Mouse (Mus musculus) testis, postnatal 14 days (tissue): ENCODE results near the gene Plscr3.
A peak's percentile ranks its signal among the peaks of the same experiment; 100 is the strongest.

Experiments
- DNase-seq: peaks from one replicate; pipeline ENCODE4 v3.0.0; 2021; ENCODE audit warnings: low spot score

The Plscr3 gene

DNA sequence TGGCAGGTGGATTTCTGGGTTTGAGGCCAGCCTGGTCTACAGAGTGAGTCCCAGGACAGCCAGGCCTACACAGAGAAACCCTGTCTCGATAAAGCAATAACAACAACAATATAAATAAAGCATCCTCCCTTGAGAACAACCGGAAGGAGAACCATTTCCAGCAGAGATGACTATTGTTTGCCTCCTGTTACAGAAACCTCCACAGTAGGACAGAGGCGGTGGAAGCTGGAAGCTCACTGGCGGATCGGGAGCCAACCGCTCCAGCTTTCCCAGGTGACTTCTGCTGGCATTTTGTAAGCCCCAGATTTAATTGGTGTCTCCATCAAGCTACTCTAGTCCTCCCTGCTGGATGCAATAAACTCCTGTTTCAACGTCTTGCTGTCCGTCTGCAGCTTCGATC, 19.4 kb downstream of the Plscr3 start:
- no peak for DNase-seq

DNA sequence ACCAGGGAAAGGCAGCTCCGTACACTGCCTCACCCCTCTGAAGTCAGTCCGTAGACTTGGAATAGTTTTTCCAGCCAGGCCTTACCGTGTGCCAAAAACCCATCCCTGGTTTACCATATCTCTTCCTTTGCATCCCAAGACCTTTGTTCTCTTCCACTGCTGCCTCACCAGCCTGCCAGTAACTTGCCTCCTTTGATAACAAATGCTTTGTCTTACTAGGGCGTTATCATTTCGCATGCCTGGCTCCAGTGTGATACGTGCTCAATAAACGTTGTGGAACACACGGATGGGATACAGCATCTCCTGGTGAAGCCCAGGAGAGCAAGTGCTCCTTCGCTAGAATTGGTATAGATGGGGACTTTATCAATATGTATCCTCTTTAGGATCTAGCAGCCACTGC, 21.2 kb downstream of the Plscr3 start:
- no peak for DNase-seq

DNA sequence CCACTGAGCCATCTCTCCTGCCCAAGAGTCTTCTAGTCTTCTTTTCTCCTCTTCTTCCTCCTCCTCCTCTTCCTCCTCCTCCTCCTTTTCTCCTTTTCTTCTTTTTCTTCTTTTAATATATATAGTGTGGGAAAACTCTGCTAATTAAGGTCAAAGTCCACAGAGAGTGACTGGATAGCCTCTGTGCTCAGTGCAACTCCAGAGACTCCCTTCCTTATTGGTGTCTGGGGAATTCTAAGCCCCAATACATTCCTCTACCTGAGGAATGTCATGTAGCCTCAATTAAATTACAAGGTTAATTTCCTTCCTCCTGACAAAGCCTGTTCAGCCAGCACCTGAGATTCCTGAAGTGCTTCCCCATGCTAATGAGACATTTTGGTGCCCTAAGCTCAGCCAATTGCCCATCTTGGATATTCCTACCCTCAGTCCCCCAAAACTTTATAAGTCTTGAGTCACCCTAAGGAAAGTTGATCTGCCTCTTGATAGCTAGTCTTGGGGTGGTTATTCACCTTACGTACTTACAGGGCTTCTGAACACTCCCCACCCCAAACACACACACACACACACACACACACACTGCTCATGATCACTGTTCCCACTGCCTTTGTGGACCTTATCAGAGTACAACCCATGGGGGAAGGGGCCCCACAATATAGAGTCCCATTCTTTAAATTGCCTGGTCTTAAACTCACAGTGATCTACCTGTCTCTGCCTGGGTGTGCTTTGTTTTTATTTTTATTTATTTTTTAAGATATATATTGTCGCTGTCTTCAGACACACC, 24.3 kb downstream of the Plscr3 start:
- DNase-seq, result no peak

DNA sequence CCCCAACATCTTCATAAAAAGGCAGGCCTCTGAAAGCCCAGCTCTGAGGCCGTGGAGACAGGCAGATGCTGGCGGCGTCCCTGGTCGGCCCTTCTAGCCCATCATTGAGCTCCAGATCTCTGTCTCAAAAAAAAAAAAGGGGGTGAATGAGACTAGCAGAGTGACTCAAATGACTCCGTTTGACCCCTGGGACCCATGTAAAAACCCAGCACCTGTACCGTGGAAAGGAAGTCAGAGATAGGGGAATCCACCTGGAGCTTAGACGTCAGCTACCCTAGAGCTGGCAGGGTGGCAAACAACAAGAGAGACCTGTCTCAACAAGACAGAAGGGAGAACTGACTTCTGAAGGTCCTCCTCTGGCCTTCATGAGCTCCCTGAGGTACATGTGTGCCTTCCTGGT, 25.6 kb downstream of the Plscr3 start:
- DNase-seq, result no peak

DNA sequence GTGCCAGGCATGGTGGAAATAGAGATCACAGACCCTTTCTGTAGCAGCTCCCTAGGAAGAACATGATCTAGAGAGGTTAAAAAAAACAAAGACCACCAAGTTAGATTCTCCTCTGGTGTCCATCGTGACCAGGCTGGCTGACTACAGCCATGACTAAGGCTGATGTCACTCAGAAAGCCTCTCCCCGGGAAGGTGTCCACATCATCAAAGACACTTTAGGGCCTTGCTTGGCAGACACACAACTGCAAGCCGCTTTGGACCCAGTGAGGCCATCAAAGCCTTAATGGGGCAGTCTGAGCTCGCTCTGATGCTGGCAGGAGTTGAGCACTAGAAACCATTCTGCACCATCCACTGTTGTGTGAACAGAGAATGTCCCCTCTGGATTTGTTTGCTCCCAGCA, 26.3 kb downstream of the Plscr3 start:
- no peak for DNase-seq

DNA sequence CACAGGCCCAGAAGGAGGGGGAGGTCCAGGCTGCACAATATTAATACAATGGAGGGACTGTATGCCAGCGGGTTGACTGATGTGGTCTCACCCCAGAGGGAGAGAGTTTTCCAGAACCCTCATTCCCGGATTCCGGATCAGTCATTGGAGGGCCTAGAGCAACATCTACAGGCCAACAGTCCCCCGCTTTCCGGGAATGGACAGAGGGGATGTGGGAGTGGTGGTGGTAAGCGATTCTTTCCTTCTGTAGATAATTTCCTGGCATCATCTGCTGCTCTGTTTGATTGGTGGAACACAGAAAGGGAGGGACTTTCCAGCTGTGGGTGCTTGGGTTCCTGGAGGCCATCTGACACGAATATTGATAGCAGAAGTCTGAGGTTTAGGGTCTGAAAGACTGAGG, 30.0 kb downstream of the Plscr3 start:
- no peak for DNase-seq

DNA sequence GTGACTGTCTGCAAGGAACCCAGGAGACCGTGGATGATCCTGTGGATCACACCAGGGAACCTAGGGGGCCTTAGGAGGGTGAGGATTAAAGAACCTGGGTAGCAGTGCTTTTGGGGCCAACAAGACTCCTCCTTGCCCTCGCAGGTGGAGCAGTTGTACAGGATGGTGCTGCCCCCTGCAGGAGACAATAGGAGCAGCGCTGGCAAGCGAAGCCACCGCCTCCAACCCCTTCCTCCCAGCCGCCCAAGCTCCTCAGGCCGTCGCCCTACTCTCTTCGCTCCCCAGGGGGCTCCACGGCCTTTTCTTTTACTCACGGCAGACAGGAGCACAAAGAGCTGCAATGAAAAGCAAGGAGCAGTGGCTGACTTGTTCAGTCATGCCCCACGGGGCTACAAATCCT, 30.7 kb downstream of the Plscr3 start:
- peak; percentile 87 for DNase-seq

DNA sequence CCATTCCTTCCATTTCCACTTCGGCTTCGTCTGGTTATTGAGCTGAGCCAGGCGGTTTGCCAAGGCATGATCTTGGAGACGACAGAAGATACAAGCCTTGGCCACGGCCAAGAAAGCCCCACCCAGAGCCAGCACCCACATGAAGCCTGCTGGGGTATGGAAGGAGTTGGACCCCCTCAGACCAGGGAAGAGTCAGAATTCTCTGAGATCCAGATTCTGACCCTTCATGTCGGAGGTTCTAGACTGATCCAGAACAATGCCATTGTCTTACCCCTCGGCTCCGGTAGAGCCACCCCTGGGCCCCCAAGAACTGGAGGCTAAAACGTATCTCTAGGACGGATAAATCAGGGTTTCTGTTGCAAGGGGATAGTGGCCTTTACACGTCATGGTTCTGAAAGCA, 31.7 kb downstream of the Plscr3 start, which contains the start of gene Tmem95:
TSS of gene Tmem95 (minus strand) at position 141 of the 400 bp plus-strand sequence.
- no peak for DNase-seq

DNA sequence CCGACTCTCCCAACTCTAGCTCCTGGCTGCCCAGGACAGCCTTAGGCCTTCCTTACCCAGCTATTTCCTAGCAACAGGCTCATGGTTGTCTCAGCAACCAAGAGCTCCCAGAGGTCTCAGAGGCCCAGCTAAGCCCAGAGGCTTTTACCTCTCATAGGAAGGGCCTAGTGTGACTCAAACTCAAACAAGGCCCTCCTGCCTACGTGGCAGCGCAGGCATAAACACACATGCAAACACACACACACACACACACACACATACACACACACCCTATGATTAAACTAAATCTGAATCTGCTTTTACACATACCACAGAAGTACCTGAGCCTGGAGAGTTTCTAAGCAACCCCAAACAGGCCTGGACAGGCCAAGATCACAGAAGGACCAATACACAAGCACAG, 32.2 kb downstream of the Plscr3 start:
- no peak for DNase-seq

DNA sequence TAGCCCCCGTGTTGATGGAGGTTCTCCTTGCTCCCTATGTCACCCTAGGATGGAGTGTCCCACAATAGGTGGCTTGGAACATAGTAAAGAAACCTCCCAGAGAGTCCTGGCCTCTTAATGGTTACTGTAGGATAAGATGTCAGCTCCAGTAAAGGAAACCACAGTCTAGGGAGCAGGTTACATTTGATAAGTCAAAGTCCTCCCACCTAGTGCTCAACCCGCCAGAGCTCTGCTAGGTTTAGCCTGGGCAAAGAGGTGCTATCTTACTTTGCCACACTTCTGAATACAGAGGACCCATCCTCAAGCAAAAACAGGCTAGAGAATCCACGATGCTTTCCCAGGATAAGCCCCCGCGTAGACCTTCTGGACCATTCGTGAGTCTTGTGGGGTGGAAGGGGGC, 32.8 kb downstream of the Plscr3 start:
- DNase-seq, result no peak

DNA sequence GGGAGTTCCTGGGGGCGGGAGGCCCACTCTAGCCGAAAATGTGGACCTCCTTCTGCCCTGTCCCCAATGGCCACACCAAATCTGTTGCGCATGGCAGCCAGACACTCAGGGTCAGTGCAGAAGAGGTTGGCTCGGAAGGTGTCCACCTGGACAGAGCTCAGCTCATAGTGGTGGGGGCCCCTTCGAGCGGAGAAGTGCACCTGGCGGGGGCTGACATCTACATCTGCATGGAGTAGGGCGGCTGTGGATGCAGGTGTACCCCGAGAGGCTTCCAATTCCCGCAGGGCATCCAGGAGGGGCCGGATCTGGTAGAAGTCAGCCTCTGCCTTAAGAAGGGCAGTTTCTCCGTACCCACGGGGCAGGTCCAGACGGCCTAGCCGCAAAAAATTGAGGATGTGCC, 33.5 kb downstream of the Plscr3 start:
- no peak for DNase-seq

DNA sequence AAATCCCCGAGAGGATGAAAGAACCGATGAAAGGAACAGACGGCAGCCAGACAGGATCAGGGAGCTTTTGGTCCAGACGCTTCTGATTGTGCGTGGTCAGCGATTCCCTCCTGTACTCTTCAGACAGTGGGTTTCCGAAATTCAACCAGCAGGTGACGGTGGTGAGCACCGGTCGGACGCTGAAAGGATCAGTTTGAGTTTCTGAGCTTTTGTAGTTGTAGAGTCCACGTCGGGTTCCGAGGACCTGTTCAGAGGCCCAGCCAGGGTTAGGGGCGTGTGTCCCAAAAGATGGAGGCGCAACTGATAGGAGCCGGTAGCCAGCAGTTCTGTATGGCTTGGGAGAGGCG, 34.3 kb downstream of the Plscr3 start:
- no peak for DNase-seq

DNA sequence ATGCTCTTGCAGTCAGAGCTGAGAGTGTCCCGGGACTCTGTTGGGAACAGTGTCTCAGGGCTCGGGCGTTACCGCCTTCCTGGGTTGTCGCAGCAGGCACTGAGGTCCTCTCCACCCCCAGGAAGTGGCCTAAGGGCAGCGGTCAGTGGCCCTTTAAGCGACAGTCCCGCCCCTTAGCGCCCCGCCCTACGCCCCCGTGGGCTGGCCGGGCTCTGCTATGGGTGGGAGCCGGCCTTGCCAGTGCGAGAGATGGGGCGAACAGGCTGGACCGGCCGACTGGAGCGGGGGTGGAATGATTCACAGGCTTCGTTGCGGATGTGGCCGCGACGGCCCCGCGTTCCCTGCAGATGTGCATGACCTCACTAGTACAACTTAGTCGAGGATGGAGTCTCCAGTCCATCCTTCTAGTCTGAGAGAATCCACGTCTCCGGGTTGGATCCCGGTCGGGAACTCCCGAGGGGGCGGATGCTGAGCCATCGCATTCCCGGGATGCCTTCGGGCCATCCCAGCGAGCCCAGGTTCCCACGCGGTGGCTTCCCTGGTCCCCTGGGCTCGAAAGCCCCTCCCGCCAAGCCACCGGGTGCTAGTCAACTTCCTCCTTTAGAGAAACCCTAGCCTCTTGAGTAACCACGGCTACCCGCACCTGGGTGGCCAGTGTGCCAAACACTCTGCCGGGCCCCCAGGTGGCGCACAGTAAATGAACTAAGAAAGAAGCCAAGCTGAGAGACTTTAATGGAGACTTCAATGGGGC, 34.9 kb downstream of the Plscr3 start, which contains the start of gene Kctd11:
TSS of gene Kctd11 (minus strand) at position 554 of the 751 bp plus-strand sequence.
- peak; percentile 82 for DNase-seq

DNA sequence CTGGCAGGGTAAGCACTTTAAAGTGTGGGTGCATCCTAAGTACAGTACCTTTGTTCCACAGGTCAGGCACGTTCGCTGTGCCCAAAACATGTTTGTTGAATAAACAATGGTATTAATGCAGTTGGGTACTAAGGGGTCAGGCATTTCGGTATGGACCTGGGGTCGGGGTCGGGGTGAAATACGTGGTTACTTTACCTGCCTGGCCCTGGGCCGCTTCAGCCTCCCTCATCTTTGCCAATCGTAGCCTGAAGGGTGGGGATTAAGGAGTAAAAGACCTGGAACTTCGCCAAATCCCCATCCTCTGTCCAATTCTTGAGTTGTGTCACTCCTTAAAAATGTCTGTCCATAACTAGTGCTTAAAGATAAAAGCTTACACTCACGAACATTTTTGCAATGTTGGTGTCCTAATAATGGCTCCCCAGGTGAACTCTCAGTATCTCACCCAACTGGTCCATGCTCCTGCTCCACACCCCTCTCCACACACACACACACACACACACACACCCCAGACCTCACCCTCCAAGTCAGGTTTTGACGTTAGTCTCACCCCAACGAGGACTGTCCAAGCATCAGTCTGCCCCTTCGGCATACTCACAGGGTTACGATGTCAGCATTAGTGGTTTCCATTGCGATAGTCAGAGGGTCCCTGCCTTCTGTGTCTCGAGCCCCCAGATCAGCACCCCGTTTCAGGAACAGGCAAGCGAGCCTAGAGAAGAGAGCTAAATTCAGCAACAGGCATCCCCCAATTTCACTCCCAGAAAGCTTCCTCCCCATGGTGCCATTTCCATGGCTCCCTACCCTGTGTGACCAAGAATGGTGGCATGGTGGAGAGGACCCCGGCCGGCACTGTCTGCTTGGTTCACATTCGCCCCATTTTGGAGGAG, 35.9 kb downstream of the Plscr3 start:
- DNase-seq, result no peak

DNA sequence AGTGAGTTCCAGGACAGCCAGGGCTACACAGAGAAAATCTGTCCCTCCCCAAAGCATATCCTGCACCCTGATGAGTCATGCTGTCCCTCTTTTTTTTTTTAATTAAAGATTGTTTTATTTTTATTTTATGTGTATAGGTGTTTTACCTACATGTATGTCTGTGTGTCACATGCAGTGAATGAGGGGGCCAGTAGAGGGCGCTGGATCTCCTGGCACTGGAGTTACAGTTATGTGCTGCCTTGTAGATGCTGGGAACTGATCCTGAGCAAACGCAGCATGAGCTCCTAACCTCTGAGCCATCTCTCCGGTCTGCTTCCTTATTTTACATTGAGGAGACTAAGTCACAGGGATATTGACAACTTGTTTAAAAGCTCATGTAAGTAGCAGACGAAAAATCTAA, 36.9 kb downstream of the Plscr3 start:
- DNase-seq, result no peak

DNA sequence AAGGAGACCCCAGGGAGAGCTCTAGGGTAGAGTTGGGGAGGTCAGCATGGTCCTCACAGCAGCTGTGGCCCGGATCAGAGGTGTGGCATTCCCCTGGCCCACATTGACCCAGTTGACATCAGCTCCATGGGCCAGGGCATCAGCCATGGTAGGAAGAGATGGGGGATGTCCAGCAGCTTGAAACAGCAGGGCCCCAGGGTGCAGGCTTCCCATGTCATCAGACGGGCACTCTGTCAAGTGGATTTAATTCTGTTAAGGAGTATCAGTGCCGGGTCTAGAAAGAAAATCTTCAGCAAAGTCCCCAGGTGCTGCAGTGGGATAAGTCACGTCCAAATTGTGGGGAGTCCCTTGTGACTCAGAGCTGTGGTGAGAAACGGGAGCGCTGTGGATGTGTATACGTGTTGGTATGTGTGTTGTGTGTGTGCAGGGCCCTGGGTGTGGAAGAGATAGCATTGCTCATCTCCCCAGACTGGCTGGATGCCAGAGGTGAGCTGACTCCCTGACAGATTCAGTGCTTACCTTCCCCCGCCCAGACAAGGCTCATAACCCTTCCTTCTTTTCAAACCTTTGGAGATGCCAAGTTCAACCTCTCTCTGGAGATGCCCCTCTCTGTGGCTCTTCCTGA, 37.5 kb downstream of the Plscr3 start:
- DNase-seq, result no peak

DNA sequence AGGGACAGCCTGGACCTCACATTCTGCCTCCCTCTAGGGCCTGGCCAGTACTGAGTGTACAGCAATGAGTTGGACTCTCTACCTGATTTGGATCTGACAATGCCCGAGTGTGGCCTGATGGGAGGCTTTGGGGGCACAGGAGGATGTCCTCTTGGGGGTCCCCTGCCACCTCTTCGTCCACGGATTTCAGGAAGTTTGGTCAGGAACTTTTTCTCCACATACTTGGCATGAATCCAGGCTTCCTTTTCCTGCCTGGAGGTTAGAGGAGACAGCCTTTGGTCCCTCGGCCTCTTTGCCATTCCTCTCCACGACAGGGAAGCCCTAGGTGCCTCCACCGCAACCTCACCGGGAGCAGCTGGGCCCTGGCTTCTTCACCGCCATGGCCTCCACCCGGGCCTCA, 38.1 kb downstream of the Plscr3 start:
- no peak for DNase-seq

DNA sequence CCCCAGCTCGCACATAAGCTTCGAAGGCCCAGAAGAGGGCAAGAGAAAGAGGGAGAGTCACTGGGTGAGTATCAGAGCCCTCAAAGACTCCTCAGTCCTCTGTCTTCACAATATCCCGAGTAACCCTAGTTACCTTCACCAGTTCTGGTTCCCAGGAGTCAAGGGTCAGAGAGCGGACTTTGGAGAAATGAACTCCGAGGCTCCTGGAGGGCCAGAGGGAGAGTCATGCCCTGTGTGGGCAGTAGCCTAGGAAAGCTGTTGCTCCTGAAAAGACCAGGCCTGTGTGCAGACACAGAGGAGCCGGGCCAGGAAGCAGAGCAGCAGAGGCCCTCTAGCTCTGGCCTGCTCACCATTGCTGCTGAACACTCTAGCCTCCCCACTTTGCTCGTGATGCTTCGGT, 38.5 kb downstream of the Plscr3 start:
- DNase-seq, result no peak

DNA sequence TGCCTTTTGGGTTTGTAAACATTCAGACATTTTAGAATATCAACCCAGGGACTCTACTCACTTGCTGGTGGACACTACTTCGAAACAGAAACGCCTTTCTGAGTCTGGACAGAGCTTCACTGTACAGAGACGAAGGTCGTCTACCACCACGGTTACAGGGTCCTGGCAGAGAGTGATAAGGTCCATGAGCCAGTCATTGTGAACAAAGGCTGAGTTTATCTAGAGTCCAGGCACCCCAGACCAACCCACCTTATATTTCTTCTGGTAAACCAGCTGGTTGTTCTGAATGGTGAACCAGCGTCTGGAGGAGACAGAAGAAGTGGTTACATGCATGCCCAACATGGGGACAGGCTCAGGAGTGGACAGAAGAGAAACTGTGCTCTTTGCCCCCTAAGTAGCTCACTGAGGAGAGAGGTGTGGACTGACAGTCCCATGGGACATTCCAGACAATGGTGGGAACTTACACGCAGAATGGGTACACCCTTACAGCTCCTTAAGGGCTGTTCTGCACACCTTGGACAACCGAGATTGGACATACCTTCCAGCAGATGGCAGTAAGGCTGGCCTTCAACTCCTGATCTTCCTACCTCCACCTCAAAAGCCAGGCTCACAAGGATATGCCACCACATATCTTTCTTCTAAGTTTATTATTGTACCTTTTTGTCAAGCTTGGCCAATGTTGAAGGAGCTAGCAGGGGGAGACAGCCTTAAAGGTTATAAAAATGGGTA, 40.9 kb downstream of the Plscr3 start:
- no peak for DNase-seq

DNA sequence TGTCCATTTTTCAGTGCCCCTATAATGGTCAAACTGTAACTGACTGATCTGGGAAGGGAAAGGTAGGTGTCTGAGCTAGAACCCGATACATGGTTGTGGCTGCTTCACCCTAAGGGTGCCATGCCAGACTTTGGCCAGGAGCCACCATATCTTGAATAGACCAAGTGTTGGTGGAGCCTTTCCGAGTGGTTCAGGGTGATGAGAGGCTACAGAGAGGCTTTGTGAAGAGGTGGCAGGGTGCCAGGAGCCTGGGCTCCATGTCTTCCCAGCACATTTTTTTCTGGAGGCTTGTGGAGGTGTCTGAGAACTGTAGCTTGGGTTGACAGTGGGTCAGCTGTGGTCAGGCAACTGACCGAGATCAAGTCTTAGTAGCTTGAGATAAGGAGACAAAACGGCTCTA, 45.3 kb downstream of the Plscr3 start:
- peak; percentile 54 for DNase-seq

DNA sequence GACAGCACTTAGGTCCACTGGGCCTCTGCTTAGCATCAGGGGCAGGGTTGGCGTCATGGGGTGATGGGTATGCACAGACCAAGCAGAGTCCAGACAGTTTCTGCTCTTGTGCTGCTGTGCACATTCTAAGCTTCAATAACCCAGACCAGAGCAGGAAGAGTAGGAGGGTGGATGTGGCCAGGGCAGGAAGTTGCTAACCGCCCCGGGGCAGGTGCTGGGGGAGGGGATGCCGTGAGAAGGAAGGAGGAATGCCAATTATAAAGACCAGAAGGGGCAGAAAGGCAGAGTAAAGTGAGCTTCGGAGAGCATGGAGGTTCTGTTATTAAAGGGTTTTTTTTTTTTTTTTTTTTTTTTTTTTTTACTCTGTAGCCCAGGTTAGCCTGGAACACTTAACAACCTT, 48.5 kb downstream of the Plscr3 start:
- DNase-seq, result no peak

DNA sequence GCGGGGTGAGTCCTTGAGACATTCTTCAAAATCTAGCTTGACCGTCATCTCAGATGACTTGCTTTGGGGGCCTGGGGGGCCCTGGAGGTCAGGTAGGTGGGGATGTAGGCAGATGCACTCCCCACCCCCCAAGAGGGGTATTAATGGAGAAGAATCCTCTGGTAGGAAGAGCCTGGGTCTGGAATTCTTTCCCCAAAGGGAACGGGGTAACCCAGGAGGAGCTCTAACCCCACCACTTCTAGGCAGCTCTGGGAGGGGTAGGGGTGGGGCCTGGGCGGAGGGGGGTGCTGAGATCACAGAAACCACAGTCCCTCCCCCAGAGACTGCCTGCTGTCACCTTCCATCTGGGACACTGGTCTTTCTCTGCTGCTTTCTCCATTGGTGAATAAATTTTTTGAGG, 49.1 kb downstream of the Plscr3 start, which contains the start of gene Acap1:
TSS of gene Acap1 (minus strand) at position 249 of the 400 bp plus-strand sequence.
- DNase-seq, result no peak
